Mouse (Mus musculus) CD4-positive, CD25-positive, alpha-beta regulatory T cell, adult 9 weeks (primary cell): ENCODE measurements around the gene Tmem260. TPM values are rescaled to one million over a fixed set of nuclear protein-coding genes. Genes with fewer than 3 reads are reported as not detected.

Experiments used
- polyA plus RNA-seq: library from polyadenylated mRNA; unstranded; fragments of 100-300 nt; shearing (Covaris generic); gene quantifications from one replicate; pipeline ENCODE4 v1.2.1, GENCODE M21; 2017

Tmem260 gene
- polyA plus RNA-seq = 8.6 TPM

DNA sequence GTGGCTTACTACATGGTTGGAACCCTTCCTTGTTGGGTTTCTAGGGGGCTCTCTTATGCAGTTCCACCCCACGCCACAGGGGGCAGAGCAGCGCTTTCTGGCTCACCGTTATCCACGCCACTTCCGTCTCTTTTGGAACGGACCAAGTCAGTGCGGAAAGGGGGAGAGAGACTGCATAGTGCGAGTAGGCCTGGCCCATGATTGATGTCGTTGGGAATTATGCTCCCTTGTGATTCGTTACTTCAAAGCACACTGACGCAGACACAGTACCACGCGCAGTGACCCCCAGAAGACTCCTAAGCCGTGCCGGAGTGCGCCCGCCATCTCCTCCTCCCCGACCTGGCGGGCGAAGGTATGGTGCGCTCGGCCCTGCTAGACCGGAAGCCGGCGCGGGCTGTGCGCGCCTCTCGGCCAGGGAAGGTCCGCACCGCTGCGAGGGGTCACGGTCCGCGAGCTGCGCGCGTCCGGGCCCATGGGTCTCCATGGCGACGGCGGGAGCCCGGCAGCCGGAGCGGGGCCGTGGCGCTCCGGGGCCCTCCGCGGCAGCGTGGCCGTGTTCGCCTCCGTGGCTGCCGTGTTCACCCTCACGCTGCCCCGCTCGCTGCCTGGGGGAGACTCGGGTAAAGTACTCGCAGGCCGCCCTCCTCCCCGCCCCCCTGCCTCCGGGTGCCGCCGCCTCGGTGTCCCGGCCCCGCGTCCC lies at the start of gene Tmem260:
Gene Tmem260, plus strand, starts transcription at position 141 of the 700 bp plus-strand sequence.

Other genes with a start within 250 kb of the Tmem260 start
- gene Otx2, start 227.7 kb downstream of the Tmem260 start, polyA plus RNA-seq = not detected